ENCODE assay signal across 9 mouse cellular contexts in genomic region chr16:9004012-9004411, GRCm38 (mm10).
DNase-seq lines count a peak whose midpoint lies in the region; ATAC-seq and TF ChIP-seq lines count a peak whose summit lies in the region.
"Had no signal": no experiment of that assay in that cellular context is flagged by ENCODE, and none has a peak within 500 bp of the region (broad histone marks: within the 10 kb centered on the region; RNA-seq: fewer than 3 reads in every experiment).

No protein-coding gene starts in this region.

- no peak for TF ChIP-seq CTCF in forebrain, postnatal 0 days (IDR thresholded peaks at IDR 0.05; ENCODE audit: low read depth)

- H3K9ac ChIP-seq in limb, embryonic 11.5 days (ENCODE audit: low read length): no peak overlapping the region
- H3K9ac ChIP-seq in forebrain, postnatal 0 days: no peak overlapping the region
- no peak overlapping the region for H3K9ac ChIP-seq in neural tube, embryonic 14.5 days (replicated peaks; ENCODE audit: low read depth, low read length)

- no peak overlapping the region for H3K27ac ChIP-seq in limb, embryonic 11.5 days (replicated peaks; ENCODE audit: low read depth, low read length)
- H3K27ac ChIP-seq in limb, embryonic 10.5 days: no peak overlapping the region
- no peak overlapping the region for H3K27ac ChIP-seq in forebrain, postnatal 0 days (ENCODE audit: low read depth, low read length)
- H3K27ac ChIP-seq in neural tube, embryonic 14.5 days (ENCODE audit: low read depth, low read length): no peak overlapping the region

- 56% methylated on average over 6 of the region's 6 CpGs for WGBS in limb, embryonic 11.5 days
- 59% methylated on average over 6 of the region's 6 CpGs for WGBS in limb, embryonic 10.5 days
- WGBS in forebrain, postnatal 0 days: 23% methylated on average over 6 of the region's 6 CpGs
- WGBS in neural tube, embryonic 14.5 days: 22% methylated on average over 6 of the region's 6 CpGs

- H3K27me3 ChIP-seq in limb, embryonic 11.5 days (ENCODE audit: control insufficient read depth, insufficient read depth, low read length): no peaks in the 10 kb centered on the region
- H3K27me3 ChIP-seq in limb, embryonic 10.5 days (ENCODE audit: low read depth, poor library complexity, severe bottlenecking): no peaks in the 10 kb centered on the region
- no peaks in the 10 kb centered on the region for H3K27me3 ChIP-seq in forebrain, postnatal 0 days (ENCODE audit: insufficient read depth, low read length)
- H3K27me3 ChIP-seq in neural tube, embryonic 14.5 days (ENCODE audit: control insufficient read depth, insufficient read depth, low read length): no peaks in the 10 kb centered on the region

- H3K36me3 ChIP-seq in limb, embryonic 11.5 days (ENCODE audit: control insufficient read depth, insufficient read depth, low read length): no peaks in the 10 kb centered on the region
- H3K36me3 ChIP-seq in limb, embryonic 10.5 days: no peaks in the 10 kb centered on the region
- no peaks in the 10 kb centered on the region for H3K36me3 ChIP-seq in forebrain, postnatal 0 days (ENCODE audit: insufficient read depth)
- no peaks in the 10 kb centered on the region for H3K36me3 ChIP-seq in neural tube, embryonic 14.5 days (ENCODE audit: control insufficient read depth, insufficient read depth, low read length)
- H3K36me3 ChIP-seq: G1E had no signal

- no peaks in the 10 kb centered on the region for H3K9me3 ChIP-seq in limb, embryonic 11.5 days (ENCODE audit: control insufficient read depth, low read length)
- H3K9me3 ChIP-seq in limb, embryonic 10.5 days (replicated peaks): no peaks in the 10 kb centered on the region; the same call in 1 of the 2 replicates
- H3K9me3 ChIP-seq in forebrain, postnatal 0 days (ENCODE audit: low read length): no peaks in the 10 kb centered on the region
- H3K9me3 ChIP-seq in neural tube, embryonic 14.5 days (ENCODE audit: control insufficient read depth, low read length): no peaks in the 10 kb centered on the region
- H3K9me3 ChIP-seq: G1E had no signal

- no peak overlapping the region for H3K4me2 ChIP-seq in limb, embryonic 11.5 days (ENCODE audit: low read depth, severe bottlenecking)
- no peak overlapping the region for H3K4me2 ChIP-seq in forebrain, postnatal 0 days (ENCODE audit: low read depth)
- no peak overlapping the region for H3K4me2 ChIP-seq in neural tube, embryonic 14.5 days (ENCODE audit: low read depth, low read length)

- peak; percentile 25 for DNase-seq in limb, embryonic 11.5 days (ENCODE audit: low spot score)
- DNase-seq in limb, embryonic 10.5 days (ENCODE audit: low spot score): no peak
- peak; percentile 72 for DNase-seq in forebrain, postnatal 0 days
- peak; percentile 26 to 54 for DNase-seq in kidney, postnatal 4 days
- no peak for DNase-seq in urinary bladder, postnatal 4 days (ENCODE audit: low spot score in 2 of 2)
- DNase-seq in spleen, postnatal 4 days (ENCODE audit: low spot score in 2 of 2): no peak
- no peak for DNase-seq in natural killer cell, adult 2 months (ENCODE audit: low spot score in 2 of 2)

- no peak overlapping the region for H3K4me3 ChIP-seq in limb, embryonic 11.5 days (ENCODE audit: low read depth, low read length)
- no peak overlapping the region for H3K4me3 ChIP-seq in limb, embryonic 10.5 days
- H3K4me3 ChIP-seq in forebrain, postnatal 0 days (ENCODE audit: low read depth, low read length): no peak overlapping the region
- no peak overlapping the region for H3K4me3 ChIP-seq in neural tube, embryonic 14.5 days (ENCODE audit: low read depth, low read length)

- no peak for ATAC-seq in limb, embryonic 11.5 days (ENCODE audit: insufficient number of reproducible peaks, low FRiP score, low TSS enrichment, low read depth)
- ATAC-seq in forebrain, postnatal 0 days: peak; percentile 86
- ATAC-seq in neural tube, embryonic 14.5 days (ENCODE audit: low read depth): peak; percentile 71; the same call in 1 of the 2 replicates

- H3K4me1 ChIP-seq in limb, embryonic 11.5 days (ENCODE audit: control insufficient read depth, insufficient read depth, low read length): no peaks in the 10 kb centered on the region
- H3K4me1 ChIP-seq in limb, embryonic 10.5 days: peaks cover 5% of the 10 kb centered on the region; the same call in 1 of the 2 replicates
- H3K4me1 ChIP-seq in forebrain, postnatal 0 days (ENCODE audit: insufficient read depth): no peaks in the 10 kb centered on the region
- H3K4me1 ChIP-seq in neural tube, embryonic 14.5 days (ENCODE audit: control insufficient read depth, insufficient read depth, low read length): peaks cover 6% of the 10 kb centered on the region; the same call in 1 of the 2 replicates

Comparison
In these comparisons a context has a peak if more than half of its experiments do, and no peak if none do; other contexts are left out.
1. DNase-seq: peak in limb, embryonic 11.5 days (single experiment), forebrain, postnatal 0 days (single experiment) and kidney, postnatal 4 days (2 of 2); none in limb, embryonic 10.5 days (single experiment), urinary bladder, postnatal 4 days (0 of 2), spleen, postnatal 4 days (0 of 2) and natural killer cell, adult 2 months (0 of 2).